ENCODE assay signal across 25 mouse cellular contexts in genomic region chr8:121958395-121958794, GRCm38 (mm10). TPM values are rescaled to one million over a fixed set of nuclear protein-coding genes. Genes with fewer than 3 reads are reported as not detected.
"Had no signal": no experiment of that assay in that cellular context is flagged by ENCODE, and none has a peak within 500 bp of the region (broad histone marks: within the 10 kb centered on the region; RNA-seq: fewer than 3 reads in every experiment).

No protein-coding gene starts in this region.

- H3K4me3 ChIP-seq: kidney, embryonic 15.5 days; limb, embryonic 12.5 days; limb, embryonic 15.5 days; lung, embryonic 15.5 days; midbrain, embryonic 12.5 days; midbrain, embryonic 15.5 days; neural tube, embryonic 12.5 days; neural tube, embryonic 15.5 days had no signal

- H3K27ac ChIP-seq: kidney, embryonic 15.5 days; limb, embryonic 12.5 days; limb, embryonic 15.5 days; liver, embryonic 14.5 days; lung, embryonic 15.5 days; midbrain, embryonic 12.5 days; midbrain, embryonic 15.5 days; neural tube, embryonic 12.5 days; neural tube, embryonic 15.5 days; stomach, postnatal 0 days had no signal

- DNase-seq: kidney, adult 11 months; kidney, adult 8-10 months; kidney, postnatal 14 days; kidney, postnatal 4 days; left cerebral cortex, postnatal 4 days; lung, adult 18-20 months; lung, postnatal 10 days; lung, postnatal 36 days; retina, postnatal 1 day; right cerebral cortex, postnatal 25 days; thymus, adult 2 months; thymus, postnatal 14 days; thymus, postnatal 4 days had no signal

- H3K36me3 ChIP-seq: neural tube, embryonic 15.5 days had no signal

- ATAC-seq: midbrain, embryonic 15.5 days had no signal

- H3K9me3 ChIP-seq: kidney, embryonic 15.5 days; limb, embryonic 12.5 days; limb, embryonic 15.5 days; lung, embryonic 15.5 days; midbrain, embryonic 12.5 days; midbrain, embryonic 15.5 days; neural tube, embryonic 12.5 days; neural tube, embryonic 15.5 days had no signal

- H3K4me2 ChIP-seq: kidney, embryonic 15.5 days; limb, embryonic 12.5 days; limb, embryonic 15.5 days; lung, embryonic 15.5 days; midbrain, embryonic 12.5 days; midbrain, embryonic 15.5 days; neural tube, embryonic 12.5 days; neural tube, embryonic 15.5 days had no signal

- H3K27me3 ChIP-seq: kidney, embryonic 15.5 days; limb, embryonic 12.5 days; limb, embryonic 15.5 days; lung, embryonic 15.5 days; midbrain, embryonic 12.5 days; midbrain, embryonic 15.5 days; neural tube, embryonic 12.5 days; neural tube, embryonic 15.5 days had no signal

- H3K9ac ChIP-seq: kidney, embryonic 15.5 days; limb, embryonic 12.5 days; limb, embryonic 15.5 days; liver, embryonic 14.5 days; lung, embryonic 15.5 days; midbrain, embryonic 12.5 days; midbrain, embryonic 15.5 days; neural tube, embryonic 12.5 days; neural tube, embryonic 15.5 days had no signal

RNA-seq across cellular contexts. Expression of gene Car5a, which starts 13.7 kb away (rescaled TPM):
- total RNA-seq: layer of hippocampus, postnatal 14 days had no signal
- polyA plus RNA-seq: limb, embryonic 15.5 days; lung, embryonic 15.5 days; stomach, embryonic 14.5 days; thymus, adult 2 months had no signal
